Mouse (Mus musculus) inflammation-experienced regulatory T-cells (primary cell): ENCODE measurements around the gene Gm28042. TPM values are rescaled to one million over a fixed set of nuclear protein-coding genes. Genes with fewer than 3 reads are reported as not detected.

ENCODE experiments used
- polyA plus RNA-seq, 2 experiments: library from polyadenylated mRNA; unstranded; fragments of 100-300 nt; shearing (Covaris generic); gene quantifications; one replicate each; pipeline ENCODE4 v1.2.1; 2017

The Gm28042 gene
- polyA plus RNA-seq: 1 to 10 TPM; 3.7 to 5.8 TPM

DNA sequence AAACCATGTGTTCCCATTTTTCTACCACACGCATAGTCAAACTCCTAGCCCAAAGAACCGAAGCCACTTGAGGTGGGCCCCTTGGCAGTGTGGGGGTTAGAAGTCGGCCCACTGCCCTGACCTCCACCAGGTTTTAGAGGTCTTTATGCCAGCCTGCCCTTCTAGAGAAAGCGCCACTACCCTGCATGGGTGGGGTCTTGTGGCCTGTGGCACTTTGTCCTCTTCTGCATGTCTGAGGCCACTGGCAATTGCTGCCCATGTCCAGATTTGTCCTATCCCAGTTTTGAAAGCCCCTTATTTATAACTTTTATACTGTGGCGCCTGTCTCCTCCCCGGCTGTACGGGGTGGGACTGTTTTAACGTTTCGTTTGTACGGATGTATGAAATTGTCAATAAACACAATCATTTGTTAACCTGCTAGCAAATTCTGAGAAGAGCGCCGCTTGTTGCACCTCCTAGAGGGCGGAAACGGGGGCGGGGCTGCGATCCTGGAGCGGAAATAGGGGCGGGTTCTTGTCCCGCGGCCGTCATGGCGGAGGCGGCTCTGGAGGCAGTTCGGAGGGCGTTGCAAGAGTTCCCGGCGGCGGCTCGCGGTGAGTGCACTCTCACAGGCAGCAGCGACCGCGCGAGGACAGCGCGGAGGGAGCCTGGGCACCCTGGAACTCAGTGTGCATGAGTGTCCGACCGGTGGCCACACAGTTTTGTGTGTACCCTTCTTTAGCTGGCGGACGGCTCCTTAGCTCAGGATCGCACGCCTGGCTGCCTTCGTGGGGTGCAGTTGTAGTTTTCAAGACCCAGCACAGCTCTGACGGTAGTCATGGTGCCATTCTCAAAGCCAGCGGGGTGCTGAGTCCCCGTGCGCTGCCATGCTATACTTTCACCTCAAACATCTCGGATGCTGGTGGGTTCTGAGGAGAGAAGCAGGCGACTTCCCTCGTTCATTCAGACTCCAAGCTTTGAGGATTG, at the start of gene Gm28042, which contains the start of gene Jmjd7:
TSS of gene Gm28042 (plus strand) at position 510 of the 966 bp plus-strand sequence.
TSS of gene Jmjd7 (plus strand) at position 500 of the 966 bp plus-strand sequence.

DNA sequence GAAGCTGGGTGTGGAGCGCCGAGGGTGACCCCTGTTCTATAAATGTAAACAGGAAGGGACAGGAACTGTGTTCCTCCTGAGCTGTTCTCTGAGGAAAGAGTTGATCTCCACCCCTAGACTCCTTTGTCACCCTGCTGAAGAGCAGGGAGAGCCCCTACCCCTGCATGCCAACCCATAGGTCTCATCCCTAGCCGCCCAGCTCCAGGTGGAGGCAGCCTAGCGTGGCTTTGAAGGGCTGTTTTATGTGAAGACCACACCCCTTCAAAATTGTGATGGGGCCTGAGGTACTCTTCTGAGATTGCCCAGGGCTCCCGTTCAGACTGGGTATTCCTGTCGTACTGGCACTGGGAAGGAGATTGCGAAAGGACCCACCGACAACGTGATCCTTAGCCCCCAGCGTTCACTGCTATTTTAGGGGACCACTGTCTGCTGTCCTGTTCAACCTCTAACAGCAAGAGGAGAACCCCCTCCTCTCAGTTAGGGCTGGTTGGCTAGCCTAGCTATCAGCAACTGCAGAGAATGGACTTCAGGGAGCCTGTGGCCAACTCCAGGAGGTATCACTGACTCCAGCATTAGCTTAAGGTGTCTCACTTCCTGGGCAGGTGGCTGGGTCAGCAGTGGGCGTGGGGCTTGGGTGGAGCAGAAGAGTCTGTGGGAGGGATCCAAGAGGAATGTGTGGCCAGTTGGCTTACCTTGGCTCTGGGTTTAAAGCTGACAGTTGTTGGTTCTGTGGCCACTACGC, 5.6 kb downstream of the Gm28042 start, which contains the start of gene Pla2g4b:
TSS of gene Pla2g4b (plus strand) at position 692 of the 742 bp plus-strand sequence.

Other genes starting within 250 kb of the Gm28042 start
- gene Rpap1, start 240.0 kb upstream of the Gm28042 start, polyA plus RNA-seq: 10 to 100 TPM; 26.4 to 34.6 TPM
- 1 to 10 TPM; 6.3 to 6.8 TPM for gene Tyro3, start 229.8 kb upstream of the Gm28042 start, polyA plus RNA-seq
- gene Mga, start 130.3 kb upstream of the Gm28042 start, polyA plus RNA-seq: 10 to 100 TPM; 35.6 to 44.5 TPM
- 1 to 10 TPM; 5.3 to 6.0 TPM for gene Mapkbp1, start 54.8 kb upstream of the Gm28042 start, polyA plus RNA-seq
- 10 to 100 TPM; 11.4 to 15.3 TPM for gene Jmjd7, start within 50 bp of the Gm28042 start, polyA plus RNA-seq
- gene Pla2g4b, start 5.9 kb downstream of the Gm28042 start, polyA plus RNA-seq: 1 to 10 TPM; 3.1 to 3.5 TPM
- 10 to 100 TPM; 14.8 to 20.5 TPM for gene Ehd4, start 127.1 kb downstream of the Gm28042 start, polyA plus RNA-seq
- under 1 TPM; 0.04 to 0.47 TPM for gene Pla2g4e, start 217.8 kb downstream of the Gm28042 start, polyA plus RNA-seq